Mouse (Mus musculus) CH12.LX (cell line): ENCODE measurements around the gene Gsta3. TPM values are rescaled to one million over a fixed set of nuclear protein-coding genes. Genes with fewer than 3 reads are reported as not detected.

Experiments used
- DNase-seq: peaks from one replicate; pipeline ENCODE4 v3.0.0-alpha.2; 2013; ENCODE audit errors: extremely low read depth
- H3K27ac ChIP-seq: 2 replicates; pipeline ENCODE4 v1.5.1; 2012; ENCODE audit warnings: low read depth, mild to moderate bottlenecking, control low read depth, moderate library complexity; ENCODE audit not compliant: insufficient read depth
- H3K27me3 ChIP-seq: replicated peaks from 2 replicates; pipeline ENCODE3; 2012; ENCODE audit warnings: inconsistent platforms
- H3K36me3 ChIP-seq, 2 experiments: replicated peaks in 1 of 2; 2 replicates each; pipeline versions ENCODE3 to v1.6.1; 2012; ENCODE audit warnings: inconsistent platforms in 1 of 2, low read length in 1 of 2, mild to moderate bottlenecking in 1 of 2, mixed read lengths in 1 of 2, moderate library complexity in 1 of 2; ENCODE audit not compliant: control insufficient read depth in 1 of 2, insufficient read depth in 1 of 2
- H3K4me1 ChIP-seq, 2 experiments: 2 replicates each; pipeline ENCODE4 v1.6.1; 2012; ENCODE audit warnings: inconsistent platforms in 1 of 2, moderate library complexity in 1 of 2; ENCODE audit not compliant: insufficient read depth in 2 of 2, control insufficient read depth in 1 of 2
- H3K4me2 ChIP-seq: 2 replicates; pipeline ENCODE4 v1.6.1; 2012; ENCODE audit warnings: low read depth, mild to moderate bottlenecking, control low read depth; ENCODE audit not compliant: poor library complexity, insufficient read depth, severe bottlenecking
- H3K4me3 ChIP-seq, 3 experiments: fragments of 150-350 bp in 1 of 3; sonication (generic) in 1 of 3; replicated peaks in 1 of 3; 2 replicates each; pipeline versions ENCODE3 to v1.5.1; 2011 to 2012; ENCODE audit warnings: low read depth in 2 of 3, low read length in 2 of 3, mild to moderate bottlenecking in 2 of 3, moderate library complexity in 2 of 3, control low read depth in 1 of 3, improper control_type of control experiment in 1 of 3, inconsistent platforms in 1 of 3, mixed read lengths in 1 of 3; ENCODE audit not compliant: poor library complexity in 1 of 3
- H3K79me2 ChIP-seq: replicated peaks from 2 replicates; pipeline ENCODE4 v1.6.1; 2012; ENCODE audit warnings: mild to moderate bottlenecking, moderate library complexity; ENCODE audit not compliant: control insufficient read depth, poor library complexity, insufficient read depth, severe bottlenecking; ENCODE audit errors: extremely low read depth
- H3K9ac ChIP-seq: 2 replicates; pipeline ENCODE4 v1.6.1; 2012; ENCODE audit warnings: low read depth, mild to moderate bottlenecking, control low read depth, moderate library complexity; ENCODE audit not compliant: insufficient read depth
- H3K9me3 ChIP-seq: replicated peaks from 2 replicates; pipeline ENCODE3; 2012; ENCODE audit warnings: low read length, inconsistent platforms, mixed read lengths
- BHLHE40 ChIP-seq: IDR thresholded peaks from 2 replicates; pipeline ENCODE4 v1.6.1; 2011; ENCODE audit warnings: mild to moderate bottlenecking, low read depth, low read length, improper control_type of control experiment
- CHD1 ChIP-seq: IDR thresholded peaks from 2 replicates; pipeline ENCODE4 v1.6.1; 2012; ENCODE audit warnings: low read depth, low read length, improper control_type of control experiment, inconsistent platforms
- CHD2 ChIP-seq: IDR thresholded peaks from 2 replicates; pipeline ENCODE4 v1.6.1; 2011; ENCODE audit warnings: low read length, improper control_type of control experiment
- CTCF ChIP-seq, 2 experiments: IDR thresholded peaks in 1 of 2; conservative IDR thresholded peaks in 1 of 2; 2 replicates each; pipeline ENCODE4 v1.5.1; 2011 to 2012; ENCODE audit warnings: low read depth in 2 of 2, low read length in 2 of 2, improper control_type of control experiment in 1 of 2, inconsistent platforms in 1 of 2, mild to moderate bottlenecking in 1 of 2, moderate library complexity in 1 of 2
- EP300 ChIP-seq: IDR thresholded peaks from 2 replicates; pipeline ENCODE4 v1.6.1; 2011; ENCODE audit warnings: low read length, improper control_type of control experiment
- GABPA ChIP-seq: IDR thresholded peaks from 2 replicates; pipeline ENCODE4 v1.6.1; 2012; ENCODE audit warnings: low read depth, low read length, improper control_type of control experiment, inconsistent platforms; ENCODE audit not compliant: insufficient replicate concordance
- HCFC1 ChIP-seq: IDR thresholded peaks from 2 replicates; pipeline ENCODE4 v1.6.1; 2012; ENCODE audit warnings: low read depth, mild to moderate bottlenecking, inconsistent platforms, low read length, improper control_type of control experiment
- JUN ChIP-seq: IDR thresholded peaks from 2 replicates; pipeline ENCODE4 v1.6.1; 2011; ENCODE audit warnings: low read depth, mild to moderate bottlenecking, low read length, improper control_type of control experiment, moderate library complexity; ENCODE audit not compliant: insufficient read depth
- KAT2A ChIP-seq: IDR thresholded peaks from 2 replicates; pipeline ENCODE4 v1.6.1; 2012; ENCODE audit warnings: low read length, improper control_type of control experiment, inconsistent platforms; ENCODE audit not compliant: insufficient replicate concordance
- MAZ ChIP-seq: IDR thresholded peaks from 2 replicates; pipeline ENCODE4 v1.6.1; 2012; ENCODE audit warnings: low read depth, mild to moderate bottlenecking, inconsistent platforms, low read length, improper control_type of control experiment, moderate library complexity
- MYC ChIP-seq: IDR thresholded peaks from 2 replicates; pipeline ENCODE4 v1.6.1; 2011; ENCODE audit warnings: low read depth, mild to moderate bottlenecking, improper control_type of control experiment, low read length
- NELFE ChIP-seq: IDR thresholded peaks from 2 replicates; pipeline ENCODE4 v1.6.1; 2011; ENCODE audit warnings: low read depth, low read length, improper control_type of control experiment
- POLR2AphosphoS2 ChIP-seq: IDR thresholded peaks from 2 replicates; pipeline ENCODE4 v1.6.1; 2011; ENCODE audit warnings: low read depth, low read length, improper control_type of control experiment
- RAD21 ChIP-seq: IDR thresholded peaks from 2 replicates; pipeline ENCODE4 v1.6.1; 2011; ENCODE audit warnings: low read depth, mild to moderate bottlenecking, low read length, improper control_type of control experiment, moderate library complexity
- SIN3A ChIP-seq: IDR thresholded peaks from 2 replicates; pipeline ENCODE4 v1.6.1; 2012; ENCODE audit warnings: low read length, improper control_type of control experiment, inconsistent platforms
- SMC3 ChIP-seq: IDR thresholded peaks from 2 replicates; pipeline ENCODE4 v1.6.1; 2011; ENCODE audit warnings: low read depth, low read length, improper control_type of control experiment
- TBP ChIP-seq: conservative IDR thresholded peaks from 2 replicates; pipeline ENCODE4 v1.6.1; 2011; ENCODE audit warnings: low read depth, low read length, improper control_type of control experiment
- ZC3H11A ChIP-seq: IDR thresholded peaks from 2 replicates; pipeline ENCODE4 v1.6.1; 2012; ENCODE audit warnings: low read depth, mild to moderate bottlenecking, inconsistent platforms, low read length, improper control_type of control experiment
- dilution Hi-C: fragments of 300-500 bp; cut with MboI; formaldehyde crosslinking; loops from 2 replicates; pipeline ENCODE4 v1.14.3; 2020; ENCODE audit warnings: low sequenced_read_pairs; ENCODE audit not compliant: extremely low pct_unique_long_range_greater_than_20kb, extremely low pct_ligation_motif_present
- in situ Hi-C: fragments of 300-500 bp; cut with MboI; formaldehyde crosslinking; loops from 3 replicates; pipeline ENCODE4 v1.14.3; 2019; ENCODE audit warnings: low sequenced_read_pairs, low pct_ligation_motif_present, low pct_unique_long_range_greater_than_20kb, mixed read lengths
- polyA plus RNA-seq: library from polyadenylated mRNA; unstranded; fragments of >175 nt; gene quantifications from 2 replicates; pipeline ENCODE4 v1.2.1, GENCODE M21; 2012; ENCODE audit warnings: low read depth; ENCODE audit not compliant: insufficient read length
- total RNA-seq, 2 experiments: library from RNA; depleted of rRNA; stranded (reverse); fragments of 300-350 nt in 1 of 2; fragments of >200 nt in 1 of 2; gene quantifications; 2 replicates each; pipeline ENCODE4 v1.2.3; 2012 to 2014

Gsta3 gene
- total and polyA plus RNA-seq, 3 experiments: not detected

GRCm38 (mm10) chr1:21235359-21235758 lies 5.0 kb upstream of the Gsta3 start:
- H3K27me3 ChIP-seq: no peaks in the 10 kb centered on the region
- H3K9me3 ChIP-seq: no peaks in the 10 kb centered on the region
- no peaks in the 10 kb centered on the region for H3K36me3 ChIP-seq
- DNase-seq: no peak
- H3K27ac ChIP-seq: no peak overlapping the region
- TF ChIP-seq CHD1: no peak
- TF ChIP-seq CTCF (conservative IDR thresholded peaks at IDR 0.05 in 1 of 2, IDR thresholded peaks at IDR 0.05 in 1 of 2; ENCODE audit: low read depth in 2 of 2, low read length in 2 of 2): no peak
- no peak for TF ChIP-seq ZC3H11A
- no peak for TF ChIP-seq JUN
- no peak for TF ChIP-seq MYC
- TF ChIP-seq RAD21: no peak
- TF ChIP-seq SIN3A: no peak
- no peak for TF ChIP-seq EP300
- no peak for TF ChIP-seq KAT2A
- TF ChIP-seq BHLHE40: no peak
- TF ChIP-seq CHD2: no peak
- TF ChIP-seq NELFE: no peak
- no peak for TF ChIP-seq HCFC1
- TF ChIP-seq GABPA: no peak
- no peak for TF ChIP-seq SMC3
- no peaks in the 10 kb centered on the region for H3K79me2 ChIP-seq
- in situ Hi-C loops: no loop called here
- dilution Hi-C loops: no loop called here
- H3K9ac ChIP-seq: no peak overlapping the region
- H3K4me3 ChIP-seq: no peak overlapping the region
- H3K4me2 ChIP-seq: no peak overlapping the region
- H3K4me1 ChIP-seq: no peaks in the 10 kb centered on the region

- in situ Hi-C loops: no loop called here
- Histone ChIP-seq H3K27ac (no peak overlapping the region), H3K27me3 (no peaks in the 10 kb centered on the region), H3K9ac (no peak overlapping the region), H3K79me2 (no peaks in the 10 kb centered on the region), H3K4me3 (no peak overlapping the region)
- dilution Hi-C loops: no loop called here
- no peak for TF ChIP-seq MAZ
- TF ChIP-seq NELFE: no peak
- TF ChIP-seq TBP: no peak
- TF ChIP-seq POLR2AphosphoS2: no peak
- no peak for TF ChIP-seq ZC3H11A
- TF ChIP-seq, all 38 proteins: peak for 0
- H3K36me3 ChIP-seq: no peaks in the 10 kb centered on the region
- no peak for DNase-seq
- peaks cover 0 to 11% of the 10 kb centered on the region in 2 experiments; a peak in 2 of 4 replicates for H3K4me1 ChIP-seq
- H3K4me2 ChIP-seq: no peak overlapping the region
- no peaks in the 10 kb centered on the region for H3K9me3 ChIP-seq
These were observed 707 bp downstream of the Gsta3 start for GRCm38 (mm10) chr1:21241096-21241495.
